Comparison of ENCODE assay signal across 8 mouse cellular contexts in the genomic region with DNA sequence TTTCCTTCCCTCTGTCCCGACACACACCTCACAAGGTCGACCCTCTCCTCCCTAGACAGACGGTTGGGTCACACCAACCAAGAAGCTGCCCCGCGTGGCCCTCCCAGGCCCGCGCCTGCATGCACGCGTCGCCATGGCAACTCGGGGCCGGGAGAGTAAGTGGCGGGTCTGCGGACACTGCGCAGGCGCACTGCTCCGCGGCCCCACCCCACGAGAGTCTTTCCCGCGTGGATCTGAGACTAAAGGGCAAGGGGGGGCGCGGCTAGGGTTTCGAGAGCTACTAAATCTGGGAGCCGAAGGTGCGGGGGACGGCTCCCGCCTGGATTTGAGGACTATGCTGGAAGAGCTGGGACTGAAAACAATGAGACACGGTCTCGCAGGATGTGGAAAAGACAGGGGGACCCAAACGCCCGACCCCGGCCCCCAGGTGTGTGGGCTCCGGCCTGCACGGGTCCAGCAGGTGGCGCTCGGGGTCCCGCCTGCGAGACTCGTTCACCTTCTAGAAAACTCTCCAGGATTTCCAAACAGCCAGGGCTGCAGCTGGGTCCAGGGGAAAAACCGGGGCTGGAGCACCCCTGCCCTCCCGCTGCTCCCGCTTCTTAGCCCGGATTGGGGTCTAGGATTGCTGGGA. TPM values are rescaled to one million over a fixed set of nuclear protein-coding genes. Genes with fewer than 3 reads are reported as not detected.
DNase-seq lines count a peak whose midpoint lies in the region; ATAC-seq and TF ChIP-seq lines count a peak whose summit lies in the region.

No protein-coding gene starts in this region.

- TF ChIP-seq CTCF in layer of hippocampus, adult 2 months (conservative IDR thresholded peaks at IDR 0.05), result peak; percentile 68
- TF ChIP-seq CTCF in lung, adult 2 months (IDR thresholded peaks at IDR 0.05; ENCODE audit: insufficient read depth, low read length), result peak; percentile 22; the same call in 1 of the 2 replicates

- no peaks in the 10 kb centered on the region for H3K36me3 ChIP-seq in forebrain, embryonic 13.5 days (ENCODE audit: poor library complexity, severe bottlenecking)

- H3K9me3 ChIP-seq in forebrain, embryonic 13.5 days (replicated peaks), result no peaks in the 10 kb centered on the region

- under 1% methylated on average over 44 of the region's 44 CpGs for WGBS in forebrain, embryonic 13.5 days
- WGBS in lung, adult 2 months, result under 1% methylated on average over 44 of the region's 44 CpGs

- ATAC-seq in cerebellum, adult (ENCODE audit: insufficient number of reproducible peaks, low FRiP score, low TSS enrichment), result peak; percentile 56; the same call in 1 of the 2 replicates
- ATAC-seq in forebrain, embryonic 13.5 days, result peak; percentile 71

- TF ChIP-seq POLR2A in lung, adult 2 months (IDR thresholded peaks at IDR 0.05; ENCODE audit: borderline replicate concordance, extremely low read depth, low read depth, low read length), result no peak

- peaks cover 71% of the 10 kb centered on the region for H3K4me1 ChIP-seq in forebrain, embryonic 13.5 days
- H3K4me1 ChIP-seq in lung, adult 2 months (ENCODE audit: control insufficient read depth, insufficient read depth, low read length), result peaks cover 4% of the 10 kb centered on the region; the same call in 1 of the 2 replicates

- H3K4me2 ChIP-seq in forebrain, embryonic 13.5 days, result peak overlapping the region; percentile 87

- intact Hi-C loops in heart, postnatal 10 days (cut with DNase I), result loop anchor here (2.0 kb wide), 2 partner anchors 32 to 68 kb away; no protein-coding TSS in a partner anchor

- H3K9ac ChIP-seq in forebrain, embryonic 13.5 days, result peak overlapping the region; percentile 73

- peak overlapping the region; percentile 47 for H3K4me3 ChIP-seq in forebrain, embryonic 13.5 days
- H3K4me3 ChIP-seq in layer of hippocampus, adult 2 months, result peak overlapping the region; percentile 66
- peak overlapping the region; percentile 60 for H3K4me3 ChIP-seq in lung, adult 2 months (replicated peaks; ENCODE audit: extremely low read depth, low read depth, low read length)

- H3K27me3 ChIP-seq in forebrain, embryonic 13.5 days, result no peaks in the 10 kb centered on the region

- H3K27ac ChIP-seq in forebrain, embryonic 13.5 days, result peak overlapping the region; percentile 91
- H3K27ac ChIP-seq in layer of hippocampus, adult 2 months, result peak overlapping the region; percentile 95

- DNase-seq in CD8-positive naive resting alpha-beta T cell, adult 2 months (ENCODE audit: low read depth in 2 of 2, low spot score in 2 of 2), result peak; percentile 50 to 68
- peak; percentile 84 to 86 for DNase-seq in heart, postnatal 10 days
- DNase-seq in layer of hippocampus, adult 2 months (ENCODE audit: low spot score in 2 of 2), result peak; percentile 75
- peak; percentile 73 for DNase-seq in lung, adult 2 months
- DNase-seq in ovary, adult 18-20 months (ENCODE audit: low spot score), result peak; percentile 74
- peak; percentile 72 for DNase-seq in thymus, postnatal 0 days (ENCODE audit: low spot score)

RNA-seq across cellular contexts. Expression of a gene that starts 2.4 kb away (rescaled TPM):
- 1.7 and 2.0 TPM in 2 replicates for polyA plus RNA-seq in forebrain, embryonic 13.5 days (2015; fragmentation: Nextera tagmentation; extraction: Ambion mirVana)
- total RNA-seq in heart, postnatal 10 days (2021), result under 1 TPM; 0.02 to 0.10 TPM
- 1 to 10 TPM; 4.6 to 5.2 TPM for total RNA-seq in layer of hippocampus, adult 2 months (2021)
- polyA plus RNA-seq in lung, adult 2 months (2012; rRNA removed), result 3.1 TPM in 2 replicates
- polyA plus RNA-seq in thymus, postnatal 0 days (2015; fragmentation: Nextera tagmentation; extraction: Ambion mirVana), result 0.12 and 0.20 TPM in 2 replicates

RNA-seq across cellular contexts. Expression of a gene that starts 13.5 kb away (rescaled TPM):
- polyA plus RNA-seq in forebrain, embryonic 13.5 days (2015; fragmentation: Nextera tagmentation; extraction: Ambion mirVana), result 63.1 and 72.0 TPM in 2 replicates
- total RNA-seq in heart, postnatal 10 days (2021), result 100 to 1,000 TPM in 1 of 2 experiments, 10 to 100 TPM in 1; 97.6 to 115 TPM
- 100 to 1,000 TPM; 113 to 116 TPM for total RNA-seq in layer of hippocampus, adult 2 months (2021)
- polyA plus RNA-seq in lung, adult 2 months (2012; rRNA removed), result 0.88 and 1.0 TPM in 2 replicates
- 0.61 and 0.77 TPM in 2 replicates for polyA plus RNA-seq in thymus, postnatal 0 days (2015; fragmentation: Nextera tagmentation; extraction: Ambion mirVana)

RNA-seq across cellular contexts. Expression of a gene that starts 33.5 kb away (rescaled TPM):
- 32.0 and 35.1 TPM in 2 replicates for polyA plus RNA-seq in forebrain, embryonic 13.5 days (2015; fragmentation: Nextera tagmentation; extraction: Ambion mirVana)
- 1 to 10 TPM; 5.9 to 6.8 TPM for total RNA-seq in heart, postnatal 10 days (2021)
- 10 to 100 TPM; 12.0 to 14.3 TPM for total RNA-seq in layer of hippocampus, adult 2 months (2021)
- 11.9 and 15.0 TPM in 2 replicates for polyA plus RNA-seq in lung, adult 2 months (2012; rRNA removed)
- polyA plus RNA-seq in thymus, postnatal 0 days (2015; fragmentation: Nextera tagmentation; extraction: Ambion mirVana), result 27.0 and 30.6 TPM in 2 replicates

RNA-seq across cellular contexts. Expression of a gene that starts 33.6 kb away (rescaled TPM):
- 119 and 129 TPM in 2 replicates for polyA plus RNA-seq in forebrain, embryonic 13.5 days (2015; fragmentation: Nextera tagmentation; extraction: Ambion mirVana)
- 10 to 100 TPM; 32.5 to 45.2 TPM for total RNA-seq in heart, postnatal 10 days (2021)
- 10 to 100 TPM; 28.5 to 32.3 TPM for total RNA-seq in layer of hippocampus, adult 2 months (2021)
- polyA plus RNA-seq in lung, adult 2 months (2012; rRNA removed), result 66.8 and 75.0 TPM in 2 replicates
- polyA plus RNA-seq in thymus, postnatal 0 days (2015; fragmentation: Nextera tagmentation; extraction: Ambion mirVana), result 138 and 165 TPM in 2 replicates

RNA-seq across cellular contexts. Expression of a gene that starts 59.2 kb away (rescaled TPM):
- polyA plus RNA-seq in forebrain, embryonic 13.5 days (2015; fragmentation: Nextera tagmentation; extraction: Ambion mirVana), result 12.7 and 14.0 TPM in 2 replicates
- total RNA-seq in heart, postnatal 10 days (2021), result 10 to 100 TPM; 29.9 to 36.5 TPM
- 100 to 1,000 TPM; 391 to 411 TPM for total RNA-seq in layer of hippocampus, adult 2 months (2021)
- 8.4 and 15.9 TPM in 2 replicates for polyA plus RNA-seq in lung, adult 2 months (2012; rRNA removed)
- 1.7 and 1.8 TPM in 2 replicates for polyA plus RNA-seq in thymus, postnatal 0 days (2015; fragmentation: Nextera tagmentation; extraction: Ambion mirVana)

Comparison
In these comparisons a context has a peak if more than half of its experiments do, and no peak if none do; other contexts are left out.
1. Peak in every context shown above with its lines: DNase-seq, ATAC-seq, H3K4me3 ChIP-seq and H3K27ac ChIP-seq.
2. RNA of a gene that starts 13.5 kb away (polyA plus RNA-seq): 63.1 to 72.0 TPM in forebrain, embryonic 13.5 days; 0.88 to 1.0 TPM in lung, adult 2 months and 0.61 to 0.77 TPM in thymus, postnatal 0 days; every median in the first group is over 10 times any median in the second.